Mouse (Mus musculus) CH12.LX (cell line): Measurements from ENCODE around the gene Rps16. TPM values are rescaled to one million over a fixed set of nuclear protein-coding genes. Genes with fewer than 3 reads are reported as not detected.
A peak's percentile ranks its signal among the peaks of the same experiment; 100 is the strongest.

Source experiments
- DNase-seq: peaks from one replicate; pipeline ENCODE4 v3.0.0-alpha.2; 2013; ENCODE audit errors: extremely low read depth
- H3K27ac ChIP-seq: 2 replicates; pipeline ENCODE4 v1.5.1; 2012; ENCODE audit warnings: low read depth, mild to moderate bottlenecking, control low read depth, moderate library complexity; ENCODE audit not compliant: insufficient read depth
- H3K27me3 ChIP-seq: replicated peaks from 2 replicates; pipeline ENCODE3; 2012; ENCODE audit warnings: inconsistent platforms
- H3K36me3 ChIP-seq, 2 experiments: replicated peaks in 1 of 2; 2 replicates each; pipeline versions ENCODE3 to v1.6.1; 2012; ENCODE audit warnings: inconsistent platforms in 1 of 2, low read length in 1 of 2, mild to moderate bottlenecking in 1 of 2, mixed read lengths in 1 of 2, moderate library complexity in 1 of 2; ENCODE audit not compliant: control insufficient read depth in 1 of 2, insufficient read depth in 1 of 2
- H3K4me1 ChIP-seq, 2 experiments: 2 replicates each; pipeline ENCODE4 v1.6.1; 2012; ENCODE audit warnings: inconsistent platforms in 1 of 2, moderate library complexity in 1 of 2; ENCODE audit not compliant: insufficient read depth in 2 of 2, control insufficient read depth in 1 of 2
- H3K4me2 ChIP-seq: 2 replicates; pipeline ENCODE4 v1.6.1; 2012; ENCODE audit warnings: low read depth, mild to moderate bottlenecking, control low read depth; ENCODE audit not compliant: poor library complexity, insufficient read depth, severe bottlenecking
- H3K4me3 ChIP-seq, 3 experiments: fragments of 150-350 bp in 1 of 3; sonication (generic) in 1 of 3; replicated peaks in 1 of 3; 2 replicates each; pipeline versions ENCODE3 to v1.5.1; 2011 to 2012; ENCODE audit warnings: low read depth in 2 of 3, low read length in 2 of 3, mild to moderate bottlenecking in 2 of 3, moderate library complexity in 2 of 3, control low read depth in 1 of 3, improper control_type of control experiment in 1 of 3, inconsistent platforms in 1 of 3, mixed read lengths in 1 of 3; ENCODE audit not compliant: poor library complexity in 1 of 3
- H3K79me2 ChIP-seq: replicated peaks from 2 replicates; pipeline ENCODE4 v1.6.1; 2012; ENCODE audit warnings: mild to moderate bottlenecking, moderate library complexity; ENCODE audit not compliant: control insufficient read depth, poor library complexity, insufficient read depth, severe bottlenecking; ENCODE audit errors: extremely low read depth
- H3K9ac ChIP-seq: 2 replicates; pipeline ENCODE4 v1.6.1; 2012; ENCODE audit warnings: low read depth, mild to moderate bottlenecking, control low read depth, moderate library complexity; ENCODE audit not compliant: insufficient read depth
- H3K9me3 ChIP-seq: replicated peaks from 2 replicates; pipeline ENCODE3; 2012; ENCODE audit warnings: low read length, inconsistent platforms, mixed read lengths
- BHLHE40 ChIP-seq: IDR thresholded peaks from 2 replicates; pipeline ENCODE4 v1.6.1; 2011; ENCODE audit warnings: mild to moderate bottlenecking, low read depth, low read length, improper control_type of control experiment
- CHD1 ChIP-seq: IDR thresholded peaks from 2 replicates; pipeline ENCODE4 v1.6.1; 2012; ENCODE audit warnings: low read depth, low read length, improper control_type of control experiment, inconsistent platforms
- CTCF ChIP-seq, 2 experiments: IDR thresholded peaks in 1 of 2; conservative IDR thresholded peaks in 1 of 2; 2 replicates each; pipeline ENCODE4 v1.5.1; 2011 to 2012; ENCODE audit warnings: low read depth in 2 of 2, low read length in 2 of 2, improper control_type of control experiment in 1 of 2, inconsistent platforms in 1 of 2, mild to moderate bottlenecking in 1 of 2, moderate library complexity in 1 of 2
- E2F4 ChIP-seq: IDR thresholded peaks from 2 replicates; pipeline ENCODE4 v1.6.1; 2011; ENCODE audit warnings: low read depth, low read length, improper control_type of control experiment; ENCODE audit not compliant: insufficient replicate concordance
- EP300 ChIP-seq: IDR thresholded peaks from 2 replicates; pipeline ENCODE4 v1.6.1; 2011; ENCODE audit warnings: low read length, improper control_type of control experiment
- ETS1 ChIP-seq: conservative IDR thresholded peaks from 2 replicates; pipeline ENCODE4 v1.6.1; 2012; ENCODE audit warnings: low read depth, mild to moderate bottlenecking, inconsistent platforms, low read length, improper control_type of control experiment, moderate library complexity
- GABPA ChIP-seq: IDR thresholded peaks from 2 replicates; pipeline ENCODE4 v1.6.1; 2012; ENCODE audit warnings: low read depth, low read length, improper control_type of control experiment, inconsistent platforms; ENCODE audit not compliant: insufficient replicate concordance
- IRF4 ChIP-seq: IDR thresholded peaks from 2 replicates; pipeline ENCODE4 v1.6.1; 2014; ENCODE audit warnings: low read depth, mild to moderate bottlenecking, inconsistent platforms, low read length, improper control_type of control experiment
- JUN ChIP-seq: IDR thresholded peaks from 2 replicates; pipeline ENCODE4 v1.6.1; 2011; ENCODE audit warnings: low read depth, mild to moderate bottlenecking, low read length, improper control_type of control experiment, moderate library complexity; ENCODE audit not compliant: insufficient read depth
- JUND ChIP-seq: conservative IDR thresholded peaks from 2 replicates; pipeline ENCODE4 v1.6.1; 2011; ENCODE audit warnings: low read depth, low read length, improper control_type of control experiment
- MAFK ChIP-seq: IDR thresholded peaks from 2 replicates; pipeline ENCODE4 v1.6.1; 2011; ENCODE audit warnings: low read length, improper control_type of control experiment; ENCODE audit not compliant: insufficient replicate concordance
- MAX ChIP-seq: IDR thresholded peaks from 2 replicates; pipeline ENCODE4 v1.6.1; 2011; ENCODE audit warnings: low read length, improper control_type of control experiment
- MAZ ChIP-seq: IDR thresholded peaks from 2 replicates; pipeline ENCODE4 v1.6.1; 2012; ENCODE audit warnings: low read depth, mild to moderate bottlenecking, inconsistent platforms, low read length, improper control_type of control experiment, moderate library complexity
- MEF2A ChIP-seq: IDR thresholded peaks from 2 replicates; pipeline ENCODE4 v1.6.1; 2014; ENCODE audit warnings: low read depth, mild to moderate bottlenecking, inconsistent platforms, low read length, improper control_type of control experiment, borderline replicate concordance
- MXI1 ChIP-seq: IDR thresholded peaks from 2 replicates; pipeline ENCODE4 v1.6.1; 2011; ENCODE audit warnings: mild to moderate bottlenecking, low read depth, low read length, improper control_type of control experiment
- MYC ChIP-seq: IDR thresholded peaks from 2 replicates; pipeline ENCODE4 v1.6.1; 2011; ENCODE audit warnings: low read depth, mild to moderate bottlenecking, improper control_type of control experiment, low read length
- NELFE ChIP-seq: IDR thresholded peaks from 2 replicates; pipeline ENCODE4 v1.6.1; 2011; ENCODE audit warnings: low read depth, low read length, improper control_type of control experiment
- PAX5 ChIP-seq: IDR thresholded peaks from 2 replicates; pipeline ENCODE4 v1.6.1; 2012; ENCODE audit warnings: low read length, inconsistent platforms, mixed read lengths
- POLR2A ChIP-seq: IDR thresholded peaks from 2 replicates; pipeline ENCODE4 v1.6.1; 2011; ENCODE audit warnings: low read depth, mild to moderate bottlenecking, improper control_type of control experiment, low read length
- POLR2AphosphoS2 ChIP-seq: IDR thresholded peaks from 2 replicates; pipeline ENCODE4 v1.6.1; 2011; ENCODE audit warnings: low read depth, low read length, improper control_type of control experiment
- RAD21 ChIP-seq: IDR thresholded peaks from 2 replicates; pipeline ENCODE4 v1.6.1; 2011; ENCODE audit warnings: low read depth, mild to moderate bottlenecking, low read length, improper control_type of control experiment, moderate library complexity
- SIN3A ChIP-seq: IDR thresholded peaks from 2 replicates; pipeline ENCODE4 v1.6.1; 2012; ENCODE audit warnings: low read length, improper control_type of control experiment, inconsistent platforms
- SMC3 ChIP-seq: IDR thresholded peaks from 2 replicates; pipeline ENCODE4 v1.6.1; 2011; ENCODE audit warnings: low read depth, low read length, improper control_type of control experiment
- TBP ChIP-seq: conservative IDR thresholded peaks from 2 replicates; pipeline ENCODE4 v1.6.1; 2011; ENCODE audit warnings: low read depth, low read length, improper control_type of control experiment
- TCF12 ChIP-seq: IDR thresholded peaks from 2 replicates; pipeline ENCODE4 v1.6.1; 2014; ENCODE audit warnings: low read depth, mild to moderate bottlenecking, inconsistent platforms, low read length, improper control_type of control experiment
- UBTF ChIP-seq: IDR thresholded peaks from 2 replicates; pipeline ENCODE4 v1.6.1; 2012; ENCODE audit warnings: low read depth, mild to moderate bottlenecking, inconsistent platforms, low read length, improper control_type of control experiment, moderate library complexity
- USF1 ChIP-seq: IDR thresholded peaks from 2 replicates; pipeline ENCODE4 v1.6.1; 2014; ENCODE audit warnings: low read depth, mild to moderate bottlenecking, inconsistent platforms, low read length, improper control_type of control experiment
- USF2 ChIP-seq: conservative IDR thresholded peaks from 2 replicates; pipeline ENCODE4 v1.6.1; 2011; ENCODE audit warnings: low read depth, low read length, improper control_type of control experiment
- ZC3H11A ChIP-seq: IDR thresholded peaks from 2 replicates; pipeline ENCODE4 v1.6.1; 2012; ENCODE audit warnings: low read depth, mild to moderate bottlenecking, inconsistent platforms, low read length, improper control_type of control experiment
- ZKSCAN1 ChIP-seq: IDR thresholded peaks from 2 replicates; pipeline ENCODE4 v1.6.1; 2012; ENCODE audit warnings: low read depth, inconsistent platforms, low read length, improper control_type of control experiment, borderline replicate concordance
- ZMIZ1 ChIP-seq: IDR thresholded peaks from 2 replicates; pipeline ENCODE4 v1.6.1; 2012; ENCODE audit warnings: low read depth, mild to moderate bottlenecking, inconsistent platforms, low read length, improper control_type of control experiment
- ZNF384 ChIP-seq: IDR thresholded peaks from 2 replicates; pipeline ENCODE4 v1.6.1; 2012; ENCODE audit warnings: low read depth, low read length, improper control_type of control experiment, inconsistent platforms
- dilution Hi-C: fragments of 300-500 bp; cut with MboI; formaldehyde crosslinking; loops from 2 replicates; pipeline ENCODE4 v1.14.3; 2020; ENCODE audit warnings: low sequenced_read_pairs; ENCODE audit not compliant: extremely low pct_unique_long_range_greater_than_20kb, extremely low pct_ligation_motif_present
- in situ Hi-C: fragments of 300-500 bp; cut with MboI; formaldehyde crosslinking; loops from 3 replicates; pipeline ENCODE4 v1.14.3; 2019; ENCODE audit warnings: low sequenced_read_pairs, low pct_ligation_motif_present, low pct_unique_long_range_greater_than_20kb, mixed read lengths
- polyA plus RNA-seq: library from polyadenylated mRNA; unstranded; fragments of >175 nt; gene quantifications from 2 replicates; pipeline ENCODE4 v1.2.1, GENCODE M21; 2012; ENCODE audit warnings: low read depth; ENCODE audit not compliant: insufficient read length
- total RNA-seq, 2 experiments: library from RNA; depleted of rRNA; stranded (reverse); fragments of 300-350 nt in 1 of 2; fragments of >200 nt in 1 of 2; gene quantifications; 2 replicates each; pipeline ENCODE4 v1.2.3; 2012 to 2014

Gene Rps16
- total and polyA plus RNA-seq, 3 experiments, result 66.7 to 2,040 (median 1,254) TPM

- dilution Hi-C loops, result no loop called here
- Histone ChIP-seq H3K4me1 (peaks cover 30 to 80% of the 10 kb centered on the region in 2 experiments), H3K9ac (peak within 1 kb of the TSS; percentile 46), H3K27me3 (no peaks in the 10 kb centered on the region), H3K9me3 (no peaks in the 10 kb centered on the region), H3K4me2 (peak within 1 kb of the TSS; percentile 85), H3K27ac (peak within 1 kb of the TSS; percentile 97), H3K4me3 (peak within 1 kb of the TSS; percentile 75 to 87 (median 84)), H3K36me3 (peaks cover 9 to 20% of the 10 kb centered on the region in 2 experiments), H3K79me2 (peaks cover 27% of the 10 kb centered on the region)
- TF ChIP-seq POLR2A (no peak), POLR2AphosphoS2 (no peak), TBP (no peak), MAZ (no peak), IRF4 (peak; percentile 16; the same call in 1 of the 2 replicates), USF2 (no peak), PAX5 (no peak), RAD21 (no peak), BHLHE40 (no peak), JUND (no peak), ZC3H11A (no peak), UBTF (no peak), MYC (no peak), MAX (no peak), NELFE (0 out of 2 replicates have a peak, but pooled peaks have one; percentile 26), TCF12 (no peak), MEF2A (peak; percentile 22; the same call in 1 of the 2 replicates), EP300 (0 out of 2 replicates have a peak, but pooled peaks have one; percentile 31), ZKSCAN1 (no peak), CHD1 (no peak; the same call in none of the 2 replicates), CTCF (conservative IDR thresholded peaks at IDR 0.05 in 1 of 2, IDR thresholded peaks at IDR 0.05 in 1 of 2; ENCODE audit: low read depth in 2 of 2, low read length in 2 of 2) (no peak), JUN (no peak), ETS1 (no peak), MAFK (no peak), E2F4 (no peak), GABPA (no peak), MXI1 (peak; percentile 20; the same call in 1 of the 2 replicates), SIN3A (0 out of 2 replicates have a peak, but pooled peaks have one; percentile 50), USF1 (no peak), ZNF384 (peak; percentile 92), SMC3 (no peak), ZMIZ1 (no peak)
- in situ Hi-C loops, result no loop called here
- DNase-seq, result no peak
Measured at GRCm38 (mm10) chr7:28380237-28381016, 30.0 kb downstream of the Rps16 start, which contains the start of gene Zfp36. TSS of gene Zfp36 (minus strand) at chr7:28380253.
